Mouse (Mus musculus): ENCODE data around the gene Gm44.
"Not testable (repeated sequence)": the region's sequence is repeated elsewhere in the genome, so short reads cannot be mapped to it uniquely, and the experiment has no call there.

The Gm44 gene

GRCm38 (mm10) chrX:90891842-90892241, at the start of gene Gm44:
Gene Gm44, plus strand, starts transcription at chrX:90892142.
- no peak for DNase-seq (ENCODE audit: extremely low spot score, low read depth, low spot score)

DNA sequence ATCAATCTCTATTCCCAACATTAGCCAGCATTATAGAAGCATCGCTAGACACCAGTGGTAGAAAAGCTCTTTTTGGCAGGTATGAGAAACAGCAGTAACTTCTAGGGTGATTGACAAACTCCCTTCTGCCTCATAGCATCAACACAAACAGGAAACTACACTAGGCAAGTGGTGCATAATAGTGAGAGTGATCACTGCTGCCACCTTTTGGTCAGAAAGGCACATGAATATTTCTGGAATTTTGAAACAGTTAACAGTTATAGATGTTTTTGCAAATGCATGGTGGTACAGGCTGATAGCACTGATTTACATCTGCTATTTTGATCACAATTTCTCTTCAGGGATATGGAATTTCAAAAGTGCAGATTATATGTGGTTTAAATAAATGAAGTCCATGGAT, 36.0 kb downstream of the Gm44 start:
- no peak for DNase-seq (ENCODE audit: extremely low spot score, low read depth, low spot score)

DNA sequence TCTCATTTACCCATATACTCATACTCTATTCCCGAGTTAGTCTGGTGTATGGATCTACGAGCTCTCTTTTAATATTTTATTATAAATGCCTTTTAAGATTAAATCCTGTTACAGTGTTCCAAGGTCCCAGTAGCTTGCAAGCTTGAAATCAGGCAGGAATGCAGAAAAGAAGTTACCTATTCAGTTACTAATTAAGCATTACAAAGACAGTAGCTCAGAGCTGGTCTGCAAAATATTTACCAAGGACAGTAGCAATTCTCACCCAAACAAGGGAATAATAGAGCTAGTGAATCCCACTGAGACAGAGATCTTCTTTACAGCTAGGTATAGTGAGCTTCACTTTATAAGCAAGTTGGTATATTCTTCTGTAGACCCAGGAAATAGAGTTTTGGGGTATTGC, 46.3 kb downstream of the Gm44 start:
- not testable (repeated sequence) for DNase-seq (ENCODE audit: extremely low spot score, low read depth, low spot score)
